Mouse (Mus musculus) stomach, postnatal 0 days (tissue): Measurements from ENCODE around the gene Rasl11a.

Source experiments
- CTCF ChIP-seq: IDR thresholded peaks from 2 replicates; pipeline ENCODE4 v1.5.1; 2016; ENCODE audit warnings: antibody characterized with exemption, low read depth, mild to moderate bottlenecking, moderate library complexity
- EP300 ChIP-seq: optimal IDR thresholded peaks from 2 replicates; pipeline ENCODE3; 2016; ENCODE audit warnings: antibody characterized with exemption

DNA sequence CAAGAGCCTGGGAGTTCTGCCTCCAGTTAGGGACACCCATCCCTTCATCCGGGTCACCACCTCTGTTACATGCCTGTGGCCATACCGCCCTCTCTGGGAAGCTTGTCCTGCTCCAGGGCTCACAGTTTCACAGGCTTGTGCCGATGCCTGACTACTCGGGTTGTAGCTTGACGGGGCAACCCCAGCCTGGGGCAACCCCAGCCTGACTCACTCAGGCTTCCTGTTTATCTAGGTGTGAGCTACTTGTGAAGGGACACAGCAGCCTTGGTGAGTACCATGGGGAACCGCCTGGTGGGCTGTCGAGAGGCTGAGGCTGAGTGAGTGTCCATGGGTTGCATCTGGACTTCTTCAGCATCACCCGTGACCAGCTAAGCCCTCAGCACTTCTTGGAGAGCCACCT lies 12.7 kb downstream of the Rasl11a start:
- TF ChIP-seq CTCF = no peak
- no peak for TF ChIP-seq EP300
